14 mouse cellular contexts compared by ENCODE assay signal in the genomic region with DNA sequence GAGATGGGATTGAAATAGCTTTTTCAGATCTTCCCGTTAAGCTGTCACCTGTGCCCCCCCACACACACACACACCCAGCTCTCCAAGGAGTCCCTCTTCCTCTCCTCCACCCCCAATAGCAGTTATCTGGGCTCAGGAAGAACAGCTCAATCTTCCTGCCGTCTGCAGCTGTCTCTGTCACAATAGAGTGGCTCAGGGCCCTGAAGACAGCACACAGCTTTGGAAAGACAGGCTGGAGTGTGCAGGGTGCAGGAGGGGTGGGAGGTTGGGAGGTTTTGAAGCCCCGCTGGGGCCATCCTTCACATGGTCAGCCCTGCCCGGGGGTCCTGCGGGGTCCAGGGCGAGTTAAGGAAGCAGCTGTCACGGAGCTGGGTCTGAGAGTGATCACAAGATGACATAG.
DNase-seq lines count a peak whose midpoint lies in the region; ATAC-seq and TF ChIP-seq lines count a peak whose summit lies in the region.
"Had no signal": no experiment of that assay in that cellular context is flagged by ENCODE, and none has a peak within 500 bp of the region (broad histone marks: within the 10 kb centered on the region; RNA-seq: fewer than 3 reads in every experiment).

No protein-coding gene starts in this region.

- H3K9ac ChIP-seq in forebrain, postnatal 0 days, result no peak overlapping the region
- H3K9ac ChIP-seq in kidney, embryonic 16.5 days (replicated peaks; ENCODE audit: low read length), result no peak overlapping the region
- no peak overlapping the region for H3K9ac ChIP-seq in hindbrain, embryonic 12.5 days
- H3K9ac ChIP-seq: embryonic facial prominence, embryonic 15.5 days; liver, embryonic 12.5 days had no signal

- H3K4me2 ChIP-seq in forebrain, postnatal 0 days (ENCODE audit: low read depth), result no peak overlapping the region
- H3K4me2 ChIP-seq in kidney, embryonic 16.5 days (replicated peaks; ENCODE audit: low read depth, low read length), result 0 out of 2 replicates have a peak overlapping the region, but pooled peaks have one; percentile 51
- peak overlapping the region; percentile 44 for H3K4me2 ChIP-seq in hindbrain, embryonic 12.5 days (replicated peaks)

- ATAC-seq in forebrain, postnatal 0 days, result no peak; the same call in 1 of the 2 replicates
- ATAC-seq in kidney, embryonic 16.5 days (ENCODE audit: low FRiP score, low TSS enrichment), result no peak
- ATAC-seq in hindbrain, embryonic 12.5 days (ENCODE audit: low FRiP score), result peak; percentile 59
- ATAC-seq: inflammation-experienced regulatory T-cells, adult 6 months; liver, embryonic 12.5 days had no signal

- peaks cover 41% of the 10 kb centered on the region for H3K27me3 ChIP-seq in forebrain, embryonic 10.5 days (ENCODE audit: poor library complexity, severe bottlenecking)
- no peaks in the 10 kb centered on the region for H3K27me3 ChIP-seq in forebrain, postnatal 0 days (ENCODE audit: insufficient read depth, low read length)
- peaks cover 11% of the 10 kb centered on the region; the same call in 1 of the 2 replicates for H3K27me3 ChIP-seq in kidney, embryonic 16.5 days (ENCODE audit: insufficient read depth, low read length)
- 0 out of 2 replicates have a peak, but pooled peaks cover 5% of the 10 kb centered on the region for H3K27me3 ChIP-seq in hindbrain, embryonic 12.5 days

- H3K4me3 ChIP-seq in forebrain, embryonic 10.5 days, result peak overlapping the region; percentile 48; the same call in 1 of the 2 replicates
- no peak overlapping the region for H3K4me3 ChIP-seq in forebrain, postnatal 0 days (ENCODE audit: low read depth, low read length)
- H3K4me3 ChIP-seq in kidney, embryonic 16.5 days (ENCODE audit: low read length), result no peak overlapping the region
- no peak overlapping the region for H3K4me3 ChIP-seq in hindbrain, embryonic 12.5 days
- H3K4me3 ChIP-seq: embryonic facial prominence, embryonic 15.5 days; gastrocnemius, adult 2 months; megakaryocyte, embryonic 14.5 days had no signal

- H3K27ac ChIP-seq in forebrain, embryonic 10.5 days, result no peak overlapping the region
- no peak overlapping the region for H3K27ac ChIP-seq in forebrain, postnatal 0 days (ENCODE audit: low read depth, low read length)
- H3K27ac ChIP-seq in kidney, embryonic 16.5 days (ENCODE audit: low read length), result no peak overlapping the region
- peak overlapping the region; percentile 24 for H3K27ac ChIP-seq in hindbrain, embryonic 12.5 days
- H3K27ac ChIP-seq: embryonic facial prominence, embryonic 15.5 days; gastrocnemius, adult 2 months; liver, embryonic 12.5 days had no signal

- H3K9me3 ChIP-seq in forebrain, embryonic 10.5 days, result no peaks in the 10 kb centered on the region
- H3K9me3 ChIP-seq in forebrain, postnatal 0 days (ENCODE audit: low read length), result no peaks in the 10 kb centered on the region
- H3K9me3 ChIP-seq in kidney, embryonic 16.5 days (ENCODE audit: low read length), result no peaks in the 10 kb centered on the region
- no peaks in the 10 kb centered on the region for H3K9me3 ChIP-seq in hindbrain, embryonic 12.5 days (replicated peaks)
- H3K9me3 ChIP-seq: embryonic facial prominence, embryonic 15.5 days; liver, embryonic 12.5 days had no signal

- H3K4me1 ChIP-seq in forebrain, embryonic 10.5 days, result peaks cover 40% of the 10 kb centered on the region
- peaks cover 16% of the 10 kb centered on the region for H3K4me1 ChIP-seq in forebrain, postnatal 0 days (ENCODE audit: insufficient read depth)
- peaks cover 21% of the 10 kb centered on the region for H3K4me1 ChIP-seq in kidney, embryonic 16.5 days (ENCODE audit: insufficient read depth, low read length)
- peaks cover 34% of the 10 kb centered on the region for H3K4me1 ChIP-seq in hindbrain, embryonic 12.5 days
- H3K4me1 ChIP-seq: megakaryocyte, embryonic 14.5 days had no signal

- no peaks in the 10 kb centered on the region for H3K36me3 ChIP-seq in forebrain, embryonic 10.5 days (replicated peaks)
- H3K36me3 ChIP-seq in forebrain, postnatal 0 days (ENCODE audit: insufficient read depth), result no peaks in the 10 kb centered on the region
- no peaks in the 10 kb centered on the region for H3K36me3 ChIP-seq in kidney, embryonic 16.5 days (ENCODE audit: insufficient read depth, low read length)
- no peaks in the 10 kb centered on the region for H3K36me3 ChIP-seq in hindbrain, embryonic 12.5 days
- H3K36me3 ChIP-seq: embryonic facial prominence, embryonic 15.5 days; G1E; liver, embryonic 12.5 days had no signal

- TF ChIP-seq CTCF in forebrain, postnatal 0 days (IDR thresholded peaks at IDR 0.05; ENCODE audit: low read depth), result no peak

- DNase-seq in forebrain, embryonic 10.5 days (ENCODE audit: extremely low spot score, low spot score), result no peak
- no peak for DNase-seq in forebrain, postnatal 0 days
- no peak for DNase-seq in kidney, adult 9 months
- peak; percentile 33 for DNase-seq in neural tube, embryonic 10.5 days (ENCODE audit: extremely low spot score, low spot score)
- no peak for DNase-seq in cerebellum, adult 8-10 months
- no peak for DNase-seq in adrenal gland, postnatal 14 days
- DNase-seq: gastrocnemius, adult 2 months had no signal

- 9% methylated on average over 7 of the region's 7 CpGs for WGBS in forebrain, embryonic 10.5 days
- WGBS in forebrain, postnatal 0 days, result 18% methylated on average over 7 of the region's 7 CpGs
- WGBS in kidney, embryonic 16.5 days, result 5% methylated on average over 7 of the region's 7 CpGs
- 8% methylated on average over 7 of the region's 7 CpGs for WGBS in hindbrain, embryonic 12.5 days
